ENCODE assay signal across 8 mouse cellular contexts in genomic region chr3:66221243-66221611, GRCm38 (mm10). TPM values are rescaled to one million over a fixed set of nuclear protein-coding genes. Genes with fewer than 3 reads are reported as not detected.
DNase-seq lines count a peak whose midpoint lies in the region; ATAC-seq and TF ChIP-seq lines count a peak whose summit lies in the region.

No protein-coding gene starts in this region.

- peak overlapping the region; percentile 80 for H3K9ac ChIP-seq in kidney, embryonic 16.5 days (replicated peaks; ENCODE audit: low read length)
- H3K9ac ChIP-seq in midbrain, embryonic 14.5 days (replicated peaks; ENCODE audit: low read length) = peak overlapping the region; percentile 57

- WGBS in kidney, embryonic 16.5 days = under 1% methylated on average over 11 of the region's 11 CpGs
- 3% methylated on average over 11 of the region's 11 CpGs for whole genome bisulfite sequencing in midbrain, embryonic 14.5 days

- peak; percentile 29 to 38 for DNase-seq in gastrocnemius, postnatal 36 days
- DNase-seq in midbrain, embryonic 14.5 days = peak; percentile 42
- DNase-seq in spleen, adult 12 weeks (ENCODE audit: low spot score) = no peak
- no peak for DNase-seq in layer of hippocampus, postnatal 25 days (ENCODE audit: extremely low spot score in 1 of 2, low spot score in 1 of 2)

- peak; percentile 11; the same call in 1 of the 2 replicates for ATAC-seq in common myeloid progenitor, adult 5-6 weeks (replicated peaks; ENCODE audit: low read depth, poor library complexity, severe bottlenecking)
- ATAC-seq in kidney, embryonic 16.5 days (ENCODE audit: low FRiP score, low TSS enrichment) = peak; percentile 87
- peak; percentile 43 for ATAC-seq in midbrain, embryonic 14.5 days (ENCODE audit: low FRiP score, low TSS enrichment)
- ATAC-seq in megakaryocyte progenitor cell, adult 5-6 weeks (replicated peaks; ENCODE audit: poor library complexity) = no peak

- peak overlapping the region; percentile 75 for H3K4me3 ChIP-seq in E14TG2a.4 (replicated peaks; ENCODE audit: low read length)
- H3K4me3 ChIP-seq in kidney, embryonic 16.5 days (ENCODE audit: low read length) = peak overlapping the region; percentile 59
- peak overlapping the region; percentile 58 for H3K4me3 ChIP-seq in midbrain, embryonic 14.5 days (replicated peaks; ENCODE audit: low read depth, low read length)

- H3K27me3 ChIP-seq in E14TG2a.4 (ENCODE audit: insufficient read depth, low read length) = peaks cover 45% of the 10 kb centered on the region
- no peaks in the 10 kb centered on the region; the same call in 1 of the 2 replicates for H3K27me3 ChIP-seq in kidney, embryonic 16.5 days (ENCODE audit: insufficient read depth, low read length)
- H3K27me3 ChIP-seq in midbrain, embryonic 14.5 days (ENCODE audit: control insufficient read depth, insufficient read depth, low read length) = peaks cover 13% of the 10 kb centered on the region

- intact Hi-C loops in gastrocnemius, postnatal 36 days (cut with DNase I) = no loop called here

- TF ChIP-seq CTCF in E14TG2a.4 (conservative IDR thresholded peaks at IDR 0.05; ENCODE audit: low read length) = no peak

- peaks cover 13% of the 10 kb centered on the region; the same call in 1 of the 2 replicates for H3K4me1 ChIP-seq in E14TG2a.4 (replicated peaks; ENCODE audit: low read depth, low read length)
- peaks cover 17% of the 10 kb centered on the region for H3K4me1 ChIP-seq in kidney, embryonic 16.5 days (ENCODE audit: insufficient read depth, low read length)
- peaks cover 12% of the 10 kb centered on the region; the same call in 1 of the 2 replicates for H3K4me1 ChIP-seq in midbrain, embryonic 14.5 days (ENCODE audit: control insufficient read depth, insufficient read depth, low read length)

- peak overlapping the region; percentile 91 for H3K27ac ChIP-seq in kidney, embryonic 16.5 days (ENCODE audit: low read length)
- no peak overlapping the region for H3K27ac ChIP-seq in midbrain, embryonic 14.5 days (replicated peaks; ENCODE audit: low read depth, low read length)

- no peaks in the 10 kb centered on the region for H3K36me3 ChIP-seq in E14TG2a.4 (ENCODE audit: insufficient read depth, low read length)
- no peaks in the 10 kb centered on the region for H3K36me3 ChIP-seq in kidney, embryonic 16.5 days (ENCODE audit: insufficient read depth, low read length)
- no peaks in the 10 kb centered on the region for H3K36me3 ChIP-seq in midbrain, embryonic 14.5 days (ENCODE audit: control insufficient read depth, insufficient read depth, low read length)

- no peaks in the 10 kb centered on the region for H3K9me3 ChIP-seq in E14TG2a.4 (ENCODE audit: low read length)
- H3K9me3 ChIP-seq in kidney, embryonic 16.5 days (ENCODE audit: low read length) = no peaks in the 10 kb centered on the region
- H3K9me3 ChIP-seq in midbrain, embryonic 14.5 days (ENCODE audit: control insufficient read depth, low read length) = no peaks in the 10 kb centered on the region

- H3K4me2 ChIP-seq in kidney, embryonic 16.5 days (replicated peaks; ENCODE audit: low read depth, low read length) = peak overlapping the region; percentile 93
- H3K4me2 ChIP-seq in midbrain, embryonic 14.5 days (ENCODE audit: low read length) = peak overlapping the region; percentile 95

RNA-seq across cellular contexts. Expression of gene Ptx3, which starts 1.5 kb away (rescaled TPM):
- total RNA-seq in common myeloid progenitor, adult 5-6 weeks (2017) = not detected in 2 replicates
- total RNA-seq in gastrocnemius, postnatal 36 days (2021) = 1 to 10 TPM; 4.5 to 5.7 TPM
- polyA plus RNA-seq in kidney, embryonic 16.5 days (2015; fragmentation: Nextera tagmentation; extraction: Ambion mirVana) = 11.5 and 12.5 TPM in 2 replicates
- 9.0 and 9.8 TPM in 2 replicates for polyA plus RNA-seq in midbrain, embryonic 14.5 days (2014; fragmentation: Nextera tagmentation; extraction: Ambion mirVana)
- 1 to 10 TPM; 2.0 to 2.3 TPM for total RNA-seq in layer of hippocampus, postnatal 25 days (2021)
- not detected in 2 replicates for total RNA-seq in megakaryocyte progenitor cell, adult 5-6 weeks (2015)
- total RNA-seq in megakaryocyte progenitor cell, adult 5-6 weeks (2017) = not detected in 2 replicates

Comparison
In these comparisons a context has a peak if more than half of its experiments do, and no peak if none do; other contexts are left out.
1. DNase-seq: peak in gastrocnemius, postnatal 36 days (2 of 2) and midbrain, embryonic 14.5 days (single experiment); none in spleen, adult 12 weeks (single experiment) and layer of hippocampus, postnatal 25 days (0 of 2).
2. Peak in every context shown above with its lines, with median percentiles within 50 percentile points of each other: H3K4me3 ChIP-seq.